Mouse (Mus musculus) forebrain, embryonic 14.5 days (tissue): Measurements from ENCODE around the gene Nit2. TPM values are rescaled to one million over a fixed set of nuclear protein-coding genes. Genes with fewer than 3 reads are reported as not detected.
"Not testable (repeated sequence)": the region's sequence is repeated elsewhere in the genome, so short reads cannot be mapped to it uniquely, and the experiment has no call there.

ENCODE experiments used
- ATAC-seq: fragments of 200-750 bp; cut with Nextera tagmentation; 2 replicates; pipeline ENCODE4 v1.8.0; 2017; ENCODE audit warnings: mild to moderate bottlenecking, moderate library complexity
- DNase-seq: peaks from one replicate; pipeline ENCODE4 v3.0.0-alpha.2; 2015; ENCODE audit warnings: low spot score
- H3K27ac ChIP-seq: fragments of 300-500 bp; sonication (generic); 2 replicates; pipeline ENCODE4 v1.5.1; 2014; ENCODE audit warnings: low read depth, mild to moderate bottlenecking, control low read depth, low read length, moderate library complexity
- H3K27me3 ChIP-seq: fragments of 300-500 bp; sonication (generic); replicated peaks from 2 replicates; pipeline ENCODE4 v1.6.1; 2014; ENCODE audit warnings: low read length, control low read depth, mixed read lengths; ENCODE audit not compliant: control insufficient read depth, insufficient read depth
- H3K36me3 ChIP-seq: fragments of 300-500 bp; sonication (generic); 2 replicates; pipeline ENCODE4 v1.6.1; 2014; ENCODE audit warnings: low read length, control low read depth; ENCODE audit not compliant: control insufficient read depth, insufficient read depth
- H3K4me1 ChIP-seq: fragments of 300-500 bp; sonication (generic); 2 replicates; pipeline ENCODE4 v1.6.1; 2014; ENCODE audit warnings: antibody characterized with exemption, low read length, control low read depth; ENCODE audit not compliant: control insufficient read depth, insufficient read depth
- H3K4me2 ChIP-seq: fragments of 300-500 bp; sonication (generic); 2 replicates; pipeline ENCODE4 v1.6.1; 2014; ENCODE audit warnings: mild to moderate bottlenecking, control low read depth, low read length
- H3K4me3 ChIP-seq: fragments of 300-500 bp; sonication (generic); 2 replicates; pipeline ENCODE4 v1.5.1; 2014; ENCODE audit warnings: low read depth, low read length, control low read depth
- H3K9ac ChIP-seq: fragments of 300-500 bp; sonication (generic); 2 replicates; pipeline ENCODE4 v1.6.1; 2014; ENCODE audit warnings: mild to moderate bottlenecking, low read length, control low read depth, moderate library complexity
- H3K9me3 ChIP-seq: fragments of 300-500 bp; sonication (generic); replicated peaks from 2 replicates; pipeline ENCODE4 v1.6.1; 2016; ENCODE audit warnings: low read length, control low read depth, mixed read lengths; ENCODE audit not compliant: control insufficient read depth
- WGBS: fragments of 180-500 bp; shearing (Covaris S2); extraction: QIAGEN DNeasy Blood & Tissue Kit; methylation state at CpG from one replicate; pipeline ENCODE4 v1.1.7; 2014; 5-methylcytosine and 5-hydroxymethylcytosine counted together
- polyA plus RNA-seq: library from polyadenylated mRNA; unstranded; fragments of >200 nt; fragmentation: Nextera tagmentation; extraction: Ambion mirVana; gene quantifications from 2 replicates; pipeline ENCODE4 v1.2.1, GENCODE M21; 2014

Nit2 gene
- polyA plus RNA-seq, 1 experiment from 2014 or later, result 43.8 TPM

- H3K36me3 ChIP-seq, result peaks cover 36% of the 10 kb centered on the region
- 93% methylated on average over 4 of the region's 4 CpGs for WGBS
Observed at GRCm38 (mm10) chr16:57186618-57187017, 19.5 kb upstream of the Nit2 start.

DNA sequence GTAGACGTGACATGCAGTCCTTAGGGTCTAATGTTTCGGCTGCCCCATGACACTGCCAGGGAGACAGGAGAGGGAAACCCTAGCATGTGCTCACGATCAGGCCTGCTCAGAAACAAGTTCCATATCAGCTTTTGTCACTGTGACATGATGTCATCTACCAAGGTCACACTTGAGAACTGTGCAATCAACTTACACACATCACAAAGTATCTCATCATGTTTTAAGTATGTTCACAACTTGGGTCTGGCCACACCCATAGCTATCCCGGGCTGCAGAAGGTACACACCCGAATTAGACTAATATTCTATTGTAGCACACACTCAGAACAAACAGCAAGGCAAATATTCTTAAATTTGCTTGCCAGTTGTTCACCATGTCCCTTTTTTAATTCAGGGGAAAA, 14.9 kb upstream of the Nit2 start:
- H3K36me3 ChIP-seq, result peaks cover 36% of the 10 kb centered on the region
- H3K9me3 ChIP-seq, result no peaks in the 10 kb centered on the region
- ATAC-seq (no peak; the same call in 1 of the 2 replicates), DNase-seq (no peak)
- H3K4me1 ChIP-seq, result no peaks in the 10 kb centered on the region
- H3K27me3 ChIP-seq, result no peaks in the 10 kb centered on the region
- H3K9ac ChIP-seq, result no peak overlapping the region
- no peak overlapping the region for H3K27ac ChIP-seq
- 92% methylated on average over 5 of the region's 5 CpGs for WGBS
- H3K4me3 ChIP-seq, result no peak overlapping the region
- no peak overlapping the region for H3K4me2 ChIP-seq

More at GRCm38 (mm10) chr16:57186618-57187017, 19.5 kb upstream of the Nit2 start:
- Histone ChIP-seq H3K9ac (no peak overlapping the region), H3K9me3 (no peaks in the 10 kb centered on the region), H3K27ac (no peak overlapping the region), H3K4me1 (no peaks in the 10 kb centered on the region), H3K4me3 (no peak overlapping the region), H3K27me3 (no peaks in the 10 kb centered on the region), H3K4me2 (no peak overlapping the region)
- ATAC-seq (no peak), DNase-seq (no peak)

DNA sequence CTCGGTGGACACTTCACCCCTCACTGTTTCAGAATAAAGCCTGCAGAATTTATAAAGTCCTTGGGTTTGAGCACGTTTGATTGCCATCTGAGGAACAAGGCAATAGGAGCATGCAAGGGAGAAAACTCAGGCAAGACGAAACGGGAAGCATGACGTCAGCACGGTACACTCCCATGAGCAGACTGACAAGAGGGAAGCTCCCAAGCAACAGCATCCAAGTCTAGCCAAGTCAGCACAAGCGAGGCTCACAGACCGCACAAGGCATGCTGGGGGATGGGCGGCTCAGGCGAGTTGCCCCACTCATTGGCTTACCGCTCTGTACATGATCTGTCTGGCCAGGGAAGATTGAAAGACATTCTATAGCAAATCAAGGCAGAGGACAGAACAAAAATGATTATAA, 14.0 kb upstream of the Nit2 start:
- ATAC-seq (no peak), DNase-seq (no peak)
- H3K4me1 ChIP-seq, result no peaks in the 10 kb centered on the region
- H3K4me2 ChIP-seq, result no peak overlapping the region
- no peaks in the 10 kb centered on the region for H3K9me3 ChIP-seq
- WGBS, result 82% methylated on average over 11 of the region's 11 CpGs
- H3K27me3 ChIP-seq, result no peaks in the 10 kb centered on the region
- no peak overlapping the region for H3K9ac ChIP-seq
- H3K27ac ChIP-seq, result no peak overlapping the region
- no peak overlapping the region for H3K4me3 ChIP-seq
- H3K36me3 ChIP-seq, result peaks cover 38% of the 10 kb centered on the region

GRCm38 (mm10) chr16:57177664-57178063, 10.5 kb upstream of the Nit2 start:
- no peak overlapping the region for H3K4me3 ChIP-seq
- peaks cover 27% of the 10 kb centered on the region for H3K36me3 ChIP-seq
- H3K9ac ChIP-seq, result no peak overlapping the region
- DNase-seq, result no peak
- H3K4me1 ChIP-seq, result no peaks in the 10 kb centered on the region
- no peaks in the 10 kb centered on the region for H3K9me3 ChIP-seq
- H3K27ac ChIP-seq, result no peak overlapping the region
- whole genome bisulfite sequencing, result 93% methylated on average over 10 of the region's 10 CpGs
- H3K27me3 ChIP-seq, result no peaks in the 10 kb centered on the region
- no peak overlapping the region for H3K4me2 ChIP-seq
- ATAC-seq, result no peak

DNA sequence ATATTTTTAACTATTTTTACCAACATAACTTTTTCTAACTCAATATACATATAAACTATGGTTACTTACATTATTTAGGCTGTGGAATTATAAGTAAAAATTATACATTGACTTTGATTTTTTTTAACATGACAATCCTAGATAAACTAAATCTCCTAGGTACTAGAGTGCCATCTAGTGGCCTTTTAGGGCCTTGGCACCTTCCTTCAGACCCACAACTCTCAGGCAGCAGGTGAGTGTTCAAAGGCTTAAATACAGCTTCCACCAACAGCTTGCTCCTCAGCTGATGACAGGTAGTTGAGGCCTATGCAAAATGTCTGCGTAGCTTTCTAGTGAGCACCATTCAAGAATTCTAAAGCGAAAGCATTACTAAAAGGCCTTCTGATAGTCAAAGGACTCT, 10.1 kb upstream of the Nit2 start:
- Histone ChIP-seq H3K4me2 (no peak overlapping the region), H3K27ac (no peak overlapping the region), H3K36me3 (peaks cover 26% of the 10 kb centered on the region), H3K9me3 (no peaks in the 10 kb centered on the region), H3K27me3 (no peaks in the 10 kb centered on the region), H3K4me3 (no peak overlapping the region), H3K9ac (no peak overlapping the region), H3K4me1 (no peaks in the 10 kb centered on the region)
- 63% methylated on average over 2 of the region's 2 CpGs for WGBS
- DNase-seq (peak; percentile 78), ATAC-seq (no peak)

GRCm38 (mm10) chr16:57176276-57176675, 9.1 kb upstream of the Nit2 start:
- Histone ChIP-seq H3K36me3 (peaks cover 18% of the 10 kb centered on the region), H3K4me1 (no peaks in the 10 kb centered on the region), H3K9me3 (no peaks in the 10 kb centered on the region), H3K4me3 (no peak overlapping the region), H3K27ac (no peak overlapping the region), H3K4me2 (no peak overlapping the region), H3K27me3 (no peaks in the 10 kb centered on the region), H3K9ac (no peak overlapping the region)
- DNase-seq, result no peak
- 87% methylated on average over 7 of the region's 7 CpGs for WGBS
- no peak for ATAC-seq

GRCm38 (mm10) chr16:57175751-57176150, 8.6 kb upstream of the Nit2 start:
- Histone ChIP-seq H3K4me1 (no peaks in the 10 kb centered on the region), H3K4me3 (no peak overlapping the region), H3K4me2 (no peak overlapping the region), H3K36me3 (peaks cover 13% of the 10 kb centered on the region), H3K27ac (no peak overlapping the region), H3K27me3 (no peaks in the 10 kb centered on the region), H3K9ac (no peak overlapping the region), H3K9me3 (no peaks in the 10 kb centered on the region)
- 69% methylated on average over 2 of the region's 2 CpGs for WGBS
- ATAC-seq (no peak), DNase-seq (no peak)

GRCm38 (mm10) chr16:57174480-57174879, 7.3 kb upstream of the Nit2 start:
- not testable (repeated sequence) for H3K27ac ChIP-seq, ATAC-seq, DNase-seq, H3K4me1 ChIP-seq, H3K4me2 ChIP-seq, H3K27me3 ChIP-seq, H3K4me3 ChIP-seq, H3K9ac ChIP-seq, H3K9me3 ChIP-seq
- H3K36me3 ChIP-seq, result peaks cover 17% of the 10 kb centered on the region

DNA sequence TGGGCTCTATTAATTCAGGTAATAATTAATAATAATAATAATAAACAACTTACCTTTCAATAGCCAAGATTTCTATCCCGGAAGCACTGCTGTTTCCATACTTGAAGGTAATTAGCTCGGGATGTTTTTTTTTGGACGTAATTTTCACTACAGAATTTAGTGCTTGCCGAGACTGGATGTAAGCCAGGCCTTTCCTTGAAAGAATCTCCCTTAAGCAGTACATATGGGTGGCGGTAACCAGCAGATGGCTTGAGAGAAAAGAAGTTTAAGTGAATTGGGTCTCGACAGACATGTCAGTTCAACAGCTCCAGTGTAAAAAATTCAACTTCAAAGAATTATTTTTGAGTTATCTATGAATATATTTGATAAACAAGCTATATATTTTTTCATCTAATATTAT, 4.4 kb upstream of the Nit2 start:
- Histone ChIP-seq H3K27me3 (no peaks in the 10 kb centered on the region), H3K36me3 (peaks cover 13% of the 10 kb centered on the region), H3K9ac (no peak overlapping the region), H3K4me3 (no peak overlapping the region), H3K9me3 (no peaks in the 10 kb centered on the region), H3K4me1 (no peaks in the 10 kb centered on the region), H3K27ac (no peak overlapping the region), H3K4me2 (no peak overlapping the region)
- ATAC-seq (no peak), DNase-seq (peak; percentile 78)
- WGBS, result 65% methylated on average over 6 of the region's 6 CpGs
